Mouse (Mus musculus) erythroblast, embryonic 14.5 days (primary cell): ENCODE measurements around the gene Ppm1a. TPM values are rescaled to one million over a fixed set of nuclear protein-coding genes. Genes with fewer than 3 reads are reported as not detected.

Source experiments
- H3K27me3 ChIP-seq: 2 replicates; pipeline ENCODE4 v1.6.1; 2012; ENCODE audit warnings: inconsistent platforms; ENCODE audit not compliant: control insufficient read depth
- H3K36me3 ChIP-seq: 2 replicates; pipeline ENCODE4 v1.6.1; 2012; ENCODE audit warnings: mild to moderate bottlenecking, inconsistent platforms; ENCODE audit not compliant: control insufficient read depth
- H3K4me1 ChIP-seq: 2 replicates; pipeline ENCODE4 v1.6.1; 2012; ENCODE audit warnings: inconsistent platforms; ENCODE audit not compliant: control insufficient read depth
- H3K4me3 ChIP-seq: replicated peaks from 2 replicates; pipeline ENCODE3; 2012; ENCODE audit warnings: moderate library complexity, mild to moderate bottlenecking, inconsistent platforms
- H3K9me3 ChIP-seq: 2 replicates; pipeline ENCODE4 v1.6.1; 2012; ENCODE audit warnings: low read length, inconsistent platforms, mixed read lengths; ENCODE audit not compliant: control insufficient read depth
- GATA1 ChIP-seq: IDR thresholded peaks from 2 replicates; pipeline ENCODE4 v1.6.1; 2012; ENCODE audit warnings: low read length, inconsistent platforms, mixed read lengths
- TAL1 ChIP-seq: IDR thresholded peaks from 3 replicates; pipeline ENCODE4 v1.6.1; 2012; ENCODE audit warnings: low read length, inconsistent platforms, mixed read lengths
- polyA plus RNA-seq: library from polyadenylated mRNA; stranded (reverse); fragments of >175 nt; gene quantifications from 2 replicates; pipeline ENCODE4 v1.2.3, GENCODE M21; 2012

Ppm1a gene
- polyA plus RNA-seq, result 2.5 and 2.6 TPM in 2 replicates

DNA sequence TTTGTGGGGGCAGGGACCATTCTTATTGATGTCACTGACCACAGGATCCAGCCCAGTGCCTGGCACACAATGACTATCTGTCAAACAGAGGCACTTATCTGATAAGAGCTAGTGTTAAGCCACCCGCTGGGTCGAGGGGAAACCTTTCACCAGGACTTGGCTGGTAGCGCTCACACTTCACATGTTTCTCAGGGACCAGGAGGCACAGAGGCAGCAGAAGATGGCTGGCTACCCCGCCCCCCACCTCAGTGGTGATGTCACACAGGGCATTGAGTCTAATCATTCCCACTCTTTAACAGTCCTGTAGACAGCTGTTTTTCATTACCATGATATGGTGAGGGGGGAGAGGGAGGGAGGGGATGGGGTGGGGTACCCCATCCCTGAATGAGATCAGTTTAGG is at the start of gene Ppm1a:
Gene Ppm1a, plus strand, starts transcription at position 370 of the 400 bp plus-strand sequence.
- no peak for TF ChIP-seq GATA1
- no peak for TF ChIP-seq TAL1
- Histone ChIP-seq H3K9me3 (no peaks in the 10 kb centered on the region), H3K4me3 (no peak within 1 kb of the TSS), H3K4me1 (peaks cover 35% of the 10 kb centered on the region), H3K36me3 (no peaks in the 10 kb centered on the region), H3K27me3 (no peaks in the 10 kb centered on the region)

DNA sequence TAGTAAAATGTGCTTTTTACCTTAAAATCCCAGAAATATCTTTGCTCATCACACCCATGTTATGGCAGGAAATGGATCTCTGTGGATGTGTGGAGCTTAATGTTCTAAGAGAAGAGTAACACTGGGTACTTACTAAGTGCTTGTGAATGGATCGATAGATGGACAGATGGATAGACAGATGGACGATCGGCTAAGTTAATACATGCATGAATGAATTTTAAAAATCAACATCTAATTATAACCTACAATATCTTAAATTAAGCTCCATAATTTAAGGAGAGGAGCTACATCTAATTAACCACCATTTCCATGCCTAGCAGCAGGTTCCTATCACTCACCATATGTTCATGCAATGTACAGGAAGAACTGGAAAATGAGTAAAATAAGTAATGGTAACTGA is 47.3 kb upstream of the Ppm1a start:
- no peaks in the 10 kb centered on the region for H3K9me3 ChIP-seq
- TF ChIP-seq TAL1 (no peak), GATA1 (no peak)
- no peaks in the 10 kb centered on the region for H3K27me3 ChIP-seq
- H3K4me1 ChIP-seq, result no peaks in the 10 kb centered on the region
- no peak overlapping the region for H3K4me3 ChIP-seq
- H3K36me3 ChIP-seq, result no peaks in the 10 kb centered on the region

DNA sequence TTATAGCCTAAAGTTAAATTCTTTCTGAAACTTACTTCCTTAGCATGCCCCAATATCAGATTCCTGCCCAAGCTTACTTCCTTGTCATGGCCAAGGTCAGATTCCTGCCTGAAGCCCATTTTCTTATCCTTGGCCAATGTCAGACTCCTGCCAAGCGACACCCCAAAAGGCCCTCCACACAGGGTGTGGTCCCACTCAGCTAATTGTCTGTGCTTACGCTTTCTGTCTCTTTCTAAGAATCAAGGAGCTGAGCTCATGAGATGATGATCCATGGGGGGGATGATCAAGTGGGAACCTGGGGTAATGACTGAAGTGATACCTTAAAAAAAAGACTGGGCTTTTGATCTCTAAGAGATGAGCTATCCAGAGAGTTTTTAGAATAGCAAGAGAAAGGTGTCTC is 42.4 kb upstream of the Ppm1a start:
- TF ChIP-seq TAL1 (no peak), GATA1 (no peak)
- Histone ChIP-seq H3K4me3 (no peak overlapping the region), H3K36me3 (no peaks in the 10 kb centered on the region), H3K9me3 (no peaks in the 10 kb centered on the region), H3K27me3 (no peaks in the 10 kb centered on the region), H3K4me1 (no peaks in the 10 kb centered on the region)

DNA sequence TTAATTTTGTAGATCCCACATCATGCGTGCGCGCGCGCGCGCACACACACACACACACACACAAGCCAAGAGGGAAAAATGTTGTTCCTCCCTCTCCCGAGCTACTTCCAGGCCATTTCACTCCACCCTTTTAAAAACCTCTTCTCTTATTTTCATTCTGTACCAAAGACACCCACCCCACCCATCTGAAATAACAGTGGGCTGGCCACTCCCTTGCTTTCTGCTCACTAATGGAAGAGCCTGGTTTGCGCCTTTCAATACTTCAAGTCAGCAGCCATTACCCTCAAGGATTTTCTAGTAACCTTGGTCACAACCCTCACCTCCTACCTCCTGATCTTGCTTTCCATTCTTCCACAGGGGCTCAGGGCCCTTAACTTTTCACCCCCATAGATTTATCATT is 41.4 kb upstream of the Ppm1a start:
- no peak overlapping the region for H3K4me3 ChIP-seq
- H3K27me3 ChIP-seq, result no peaks in the 10 kb centered on the region
- no peaks in the 10 kb centered on the region for H3K9me3 ChIP-seq
- H3K4me1 ChIP-seq, result no peaks in the 10 kb centered on the region
- no peak for TF ChIP-seq TAL1
- no peak for TF ChIP-seq GATA1
- H3K36me3 ChIP-seq, result no peaks in the 10 kb centered on the region

DNA sequence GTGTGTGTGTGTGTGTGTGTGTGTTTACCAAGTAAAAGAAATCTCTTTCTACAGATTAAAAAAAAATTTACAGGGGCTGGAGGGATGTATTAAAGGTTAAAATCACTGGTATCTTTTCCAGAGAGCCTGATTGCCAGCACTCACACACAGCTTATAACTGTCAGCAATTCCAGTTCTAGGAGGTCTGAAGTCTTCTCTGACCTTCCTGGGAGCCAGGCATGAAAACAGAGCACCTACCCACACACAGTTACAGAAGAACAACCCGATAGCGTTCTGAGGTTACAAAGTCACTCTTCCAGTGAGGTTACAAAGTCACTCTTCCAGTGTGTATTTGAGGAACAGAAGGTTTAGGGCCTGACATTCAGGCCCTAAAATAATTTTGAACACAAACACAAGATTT is 38.2 kb upstream of the Ppm1a start:
- TF ChIP-seq GATA1, result no peak
- TF ChIP-seq TAL1, result no peak
- Histone ChIP-seq H3K4me3 (no peak overlapping the region), H3K9me3 (no peaks in the 10 kb centered on the region), H3K27me3 (no peaks in the 10 kb centered on the region), H3K4me1 (no peaks in the 10 kb centered on the region), H3K36me3 (no peaks in the 10 kb centered on the region)

DNA sequence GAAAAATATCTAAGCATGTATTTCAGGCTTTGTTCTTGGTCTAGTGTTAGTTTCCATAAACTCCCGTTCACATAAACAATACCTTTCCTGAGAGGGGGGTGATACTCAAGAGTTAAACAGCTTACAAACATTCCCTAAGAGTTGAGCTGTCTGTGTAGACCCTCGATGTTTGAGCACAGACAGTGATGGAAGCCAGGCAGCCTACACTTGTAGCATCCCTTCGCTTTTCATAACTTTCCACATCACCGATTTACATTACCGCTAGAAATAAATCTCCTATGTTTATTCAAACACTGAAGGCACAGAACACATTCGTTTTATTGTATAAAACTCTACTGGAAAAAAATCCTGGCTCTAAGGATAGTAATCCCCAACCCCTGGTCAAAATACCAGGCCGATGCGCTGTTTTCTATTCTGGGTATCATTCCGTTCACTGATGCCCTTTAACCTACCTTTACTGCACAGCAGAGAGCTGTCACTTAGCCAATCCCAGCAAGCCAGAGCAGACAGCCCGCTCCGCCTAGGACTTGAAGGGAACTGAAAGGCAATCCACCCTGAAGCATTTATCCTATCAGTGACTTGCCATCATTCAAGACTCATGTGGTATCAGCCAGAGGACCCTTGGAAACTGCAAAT is 37.7 kb upstream of the Ppm1a start:
- no peaks in the 10 kb centered on the region for H3K36me3 ChIP-seq
- no peaks in the 10 kb centered on the region for H3K4me1 ChIP-seq
- H3K4me3 ChIP-seq, result no peak overlapping the region
- no peaks in the 10 kb centered on the region for H3K27me3 ChIP-seq
- H3K9me3 ChIP-seq, result no peaks in the 10 kb centered on the region
- TF ChIP-seq GATA1, result no peak
- no peak for TF ChIP-seq TAL1

DNA sequence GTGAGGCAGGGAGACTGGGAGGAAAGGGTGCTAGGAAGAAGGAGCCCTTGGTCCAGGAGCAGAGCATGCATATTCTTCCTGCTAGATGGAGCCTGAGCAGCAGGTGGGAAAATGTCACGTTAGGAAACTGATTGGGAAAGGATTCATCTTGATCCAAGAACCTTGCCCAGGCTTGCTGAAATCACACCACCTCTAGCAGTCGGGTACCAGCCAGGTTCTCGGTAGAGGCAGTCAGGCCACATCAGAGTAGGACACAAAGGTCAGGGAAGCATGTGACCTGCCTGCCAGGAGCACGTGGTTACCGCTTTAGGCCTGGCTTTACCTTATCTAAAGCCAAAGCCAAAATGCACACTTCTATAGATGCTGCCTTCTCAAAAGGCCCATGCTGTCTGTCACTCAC is 35.5 kb upstream of the Ppm1a start:
- H3K36me3 ChIP-seq, result no peaks in the 10 kb centered on the region
- no peaks in the 10 kb centered on the region for H3K4me1 ChIP-seq
- H3K4me3 ChIP-seq, result no peak overlapping the region
- H3K9me3 ChIP-seq, result no peaks in the 10 kb centered on the region
- TF ChIP-seq TAL1 (no peak), GATA1 (no peak)
- H3K27me3 ChIP-seq, result no peaks in the 10 kb centered on the region

DNA sequence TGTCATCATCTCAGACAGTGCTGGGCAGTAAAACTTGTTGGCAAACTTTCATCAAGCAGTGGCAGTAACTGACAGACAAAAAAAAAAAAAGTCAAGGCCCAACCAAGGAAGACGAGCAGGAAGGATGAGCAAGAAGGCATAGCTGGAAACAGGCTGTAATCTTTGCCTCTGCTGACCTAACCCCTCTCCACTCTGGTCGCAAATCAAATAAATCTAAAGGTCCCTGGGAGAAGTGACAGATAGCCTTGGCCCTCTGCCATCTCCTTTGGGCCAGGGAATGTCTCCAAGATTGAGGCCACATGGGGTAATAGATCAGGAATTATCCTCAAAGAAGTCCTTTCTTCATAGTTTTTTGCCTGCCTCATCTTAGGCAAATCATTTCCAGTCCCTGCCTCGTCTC is 33.3 kb upstream of the Ppm1a start:
- H3K36me3 ChIP-seq, result no peaks in the 10 kb centered on the region
- no peak for TF ChIP-seq GATA1
- TF ChIP-seq TAL1, result no peak
- no peaks in the 10 kb centered on the region for H3K27me3 ChIP-seq
- no peak overlapping the region for H3K4me3 ChIP-seq
- H3K4me1 ChIP-seq, result no peaks in the 10 kb centered on the region
- H3K9me3 ChIP-seq, result no peaks in the 10 kb centered on the region

DNA sequence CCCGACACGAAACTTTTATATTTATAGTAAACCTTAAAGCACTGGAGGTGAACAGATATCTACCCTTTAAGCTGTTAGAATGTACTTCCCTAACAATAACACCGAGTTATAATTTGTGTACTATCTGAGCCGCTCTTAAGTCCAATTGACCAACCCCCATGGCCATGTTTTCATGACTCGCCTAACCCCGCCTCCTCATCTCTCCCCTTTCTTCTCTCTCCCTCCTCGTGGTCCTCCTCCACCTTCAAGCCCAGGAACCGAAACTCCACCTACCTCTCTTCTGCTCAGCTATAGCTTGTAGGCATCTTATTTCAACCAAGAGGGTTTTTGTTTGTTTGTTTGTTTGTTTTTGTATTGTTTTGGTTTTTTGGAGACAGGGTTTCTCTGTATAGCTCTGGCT is 30.2 kb upstream of the Ppm1a start:
- TF ChIP-seq TAL1 (no peak), GATA1 (no peak)
- no peaks in the 10 kb centered on the region; the same call in 1 of the 2 replicates for H3K9me3 ChIP-seq
- no peak overlapping the region for H3K4me3 ChIP-seq
- no peaks in the 10 kb centered on the region for H3K27me3 ChIP-seq
- no peaks in the 10 kb centered on the region for H3K4me1 ChIP-seq
- no peaks in the 10 kb centered on the region for H3K36me3 ChIP-seq

DNA sequence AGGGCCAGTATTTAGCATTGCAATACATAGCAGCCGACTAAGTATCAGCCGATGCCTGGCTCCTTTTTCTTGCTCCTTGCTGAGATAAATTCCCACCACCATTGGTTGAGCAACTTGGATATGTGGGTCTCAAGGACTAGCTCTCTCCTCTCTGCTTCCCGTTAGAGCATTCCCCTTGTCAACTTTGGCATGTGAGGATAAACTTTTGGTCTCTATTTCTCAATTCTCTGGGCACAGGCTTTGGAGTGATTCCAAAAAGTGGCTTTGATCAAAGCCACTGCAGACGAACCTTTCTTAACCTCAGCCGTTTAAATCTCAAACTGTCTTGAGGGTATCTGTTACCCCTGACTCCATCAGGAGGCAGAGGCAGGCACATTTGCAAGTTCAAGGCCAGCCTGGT is 29.6 kb upstream of the Ppm1a start:
- TF ChIP-seq GATA1 (no peak), TAL1 (no peak)
- Histone ChIP-seq H3K27me3 (no peaks in the 10 kb centered on the region), H3K36me3 (no peaks in the 10 kb centered on the region), H3K4me3 (no peak overlapping the region), H3K9me3 (no peaks in the 10 kb centered on the region; the same call in 1 of the 2 replicates), H3K4me1 (no peaks in the 10 kb centered on the region)
